8 mouse cellular contexts compared by ENCODE assay signal in the genomic region with DNA sequence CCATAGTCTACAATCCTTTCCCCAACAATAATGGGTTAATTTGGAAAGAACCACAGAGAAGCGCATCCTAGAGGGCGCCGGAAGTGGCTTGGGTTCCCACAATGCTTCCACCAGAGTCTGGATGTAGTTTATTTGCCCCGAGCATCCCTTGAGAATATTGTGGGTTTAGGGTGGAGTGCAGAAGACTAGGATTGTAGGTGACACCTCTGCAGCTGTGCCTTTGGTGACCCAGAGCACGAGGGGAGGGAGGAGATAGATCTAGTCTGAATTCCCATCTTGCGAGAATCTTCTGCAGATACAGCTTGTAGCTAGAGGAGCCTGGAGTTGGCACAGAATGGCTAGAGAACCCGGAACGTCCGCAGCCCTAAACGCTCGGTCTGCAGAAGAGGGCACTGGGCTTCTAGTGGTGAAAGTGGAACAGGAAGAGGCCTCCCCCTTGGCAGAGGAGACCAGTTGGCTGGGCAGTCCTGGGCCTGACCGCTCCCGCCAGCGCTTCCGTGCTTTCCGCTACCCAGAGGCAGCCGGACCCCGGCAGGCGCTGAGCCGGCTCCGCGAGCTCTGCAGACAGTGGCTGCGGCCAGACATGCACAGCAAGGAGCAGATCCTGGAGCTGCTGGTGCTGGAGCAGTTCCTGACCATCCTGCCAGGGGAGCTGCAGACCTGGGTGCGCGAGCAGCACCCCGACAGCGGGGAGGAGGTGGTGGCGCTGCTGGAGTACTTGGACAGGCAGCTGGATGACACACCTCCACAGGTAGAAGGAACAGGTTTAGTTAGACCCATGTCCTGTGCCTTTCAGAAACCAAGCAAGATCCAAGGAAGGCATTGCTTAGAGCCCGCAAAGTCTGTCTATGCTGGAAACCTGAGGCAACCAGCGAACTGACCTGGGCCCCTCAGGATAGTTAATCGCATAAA. TPM values are rescaled to one million over a fixed set of nuclear protein-coding genes. Genes with fewer than 3 reads are reported as not detected.
DNase-seq lines count a peak whose midpoint lies in the region; ATAC-seq lines count a peak whose summit lies in the region.
"Not testable (repeated sequence)": the region's sequence is repeated elsewhere in the genome, so short reads cannot be mapped to it uniquely, and the experiment has no call there.

A gene (plus strand): TSS at position 149 of the 912 bp plus-strand sequence.
A gene (minus strand): TSS at position 683 of the 912 bp plus-strand sequence.

- WGBS in embryonic facial prominence, embryonic 12.5 days, result 3% methylated on average over 31 of the region's 31 CpGs
- 3% methylated on average over 25 of the region's 31 CpGs for WGBS in intestine, embryonic 15.5 days

- peak; percentile 67 to 71 for DNase-seq in adrenal gland, postnatal 36 days
- peak; percentile 54 to 67 for DNase-seq in left cerebral cortex, adult 8-10 months (ENCODE audit: low spot score in 2 of 2)
- peak; percentile 48 for DNase-seq in lung, postnatal 25 days (ENCODE audit: low spot score)
- peak; percentile 59 for DNase-seq in retina, adult 2 months (ENCODE audit: low read depth, low spot score)
- DNase-seq in urinary bladder, postnatal 14 days (ENCODE audit: low spot score), result peak; percentile 65

- peak within 1 kb of the TSS; percentile 60 for H3K9ac ChIP-seq in embryonic facial prominence, embryonic 12.5 days
- H3K9ac ChIP-seq in intestine, embryonic 15.5 days, result peak within 1 kb of the TSS; percentile 66

- not testable (repeated sequence) for H3K36me3 ChIP-seq in embryonic facial prominence, embryonic 12.5 days; intestine, embryonic 15.5 days

- peak; percentile 41; the same call in 1 of the 2 replicates for ATAC-seq in embryonic facial prominence, embryonic 12.5 days (ENCODE audit: insufficient number of reproducible peaks, insufficient read depth, low FRiP score, low TSS enrichment)
- ATAC-seq in granulocyte monocyte progenitor cell, adult 5-6 weeks (replicated peaks; ENCODE audit: poor library complexity, severe bottlenecking), result peak; percentile 94
- ATAC-seq in intestine, embryonic 15.5 days, result peak; percentile 89

- peak within 1 kb of the TSS; percentile 59 for H3K4me2 ChIP-seq in embryonic facial prominence, embryonic 12.5 days (replicated peaks)
- H3K4me2 ChIP-seq in intestine, embryonic 15.5 days (replicated peaks), result peak within 1 kb of the TSS; percentile 74

- H3K4me1 ChIP-seq in embryonic facial prominence, embryonic 12.5 days; intestine, embryonic 15.5 days (replicated peaks): not testable (repeated sequence)

- peak within 1 kb of the TSS; percentile 50; the same call in 1 of the 2 replicates for H3K27ac ChIP-seq in embryonic facial prominence, embryonic 12.5 days
- H3K27ac ChIP-seq in intestine, embryonic 15.5 days, result peak within 1 kb of the TSS; percentile 79

- H3K9me3 ChIP-seq in embryonic facial prominence, embryonic 12.5 days; intestine, embryonic 15.5 days: not testable (repeated sequence)

- not testable (repeated sequence) for H3K27me3 ChIP-seq in embryonic facial prominence, embryonic 12.5 days; intestine, embryonic 15.5 days (replicated peaks)

- H3K4me3 ChIP-seq in embryonic facial prominence, embryonic 12.5 days, result peak within 1 kb of the TSS; percentile 53
- H3K4me3 ChIP-seq in intestine, embryonic 15.5 days (replicated peaks), result peak within 1 kb of the TSS; percentile 57

RNA-seq across cellular contexts. Expression of the first gene that starts in this region (rescaled TPM):
- 1 to 10 TPM; 2.1 to 2.6 TPM for total RNA-seq in adrenal gland, postnatal 36 days (2021)
- polyA plus RNA-seq in embryonic facial prominence, embryonic 12.5 days (2016; fragmentation: Nextera tagmentation; extraction: Ambion mirVana), result 3.6 and 4.4 TPM in 2 replicates
- total RNA-seq in granulocyte monocyte progenitor cell, adult 5-6 weeks (2014; fragmentation: Nextera tagmentation), result 0.81 TPM in 1 of 2 replicates, not detected in the other
- total RNA-seq in granulocyte monocyte progenitor cell, adult 5-6 weeks (2017), result 0.72 and 0.73 TPM in 2 replicates
- polyA plus RNA-seq in intestine, embryonic 15.5 days (2015; fragmentation: Nextera tagmentation; extraction: Ambion mirVana), result 2.6 and 2.8 TPM in 2 replicates
- 1 to 10 TPM; 5.1 to 6.2 (median 5.8) TPM for total RNA-seq in left cerebral cortex, adult 8-10 months (2022)

RNA-seq across cellular contexts. Expression of the second gene that starts in this region (rescaled TPM):
- total RNA-seq in adrenal gland, postnatal 36 days (2021), result not detected
- polyA plus RNA-seq in embryonic facial prominence, embryonic 12.5 days (2016; fragmentation: Nextera tagmentation; extraction: Ambion mirVana), result not detected in 2 replicates
- total RNA-seq in granulocyte monocyte progenitor cell, adult 5-6 weeks (2014; fragmentation: Nextera tagmentation), result not detected in 2 replicates
- total RNA-seq in granulocyte monocyte progenitor cell, adult 5-6 weeks (2017), result not detected in 2 replicates
- polyA plus RNA-seq in intestine, embryonic 15.5 days (2015; fragmentation: Nextera tagmentation; extraction: Ambion mirVana), result not detected in 2 replicates
- total RNA-seq in left cerebral cortex, adult 8-10 months (2022), result not detected

Comparison
In these comparisons a context has a peak if more than half of its experiments do, and no peak if none do; other contexts are left out.
1. Peak in every context shown above with its lines: DNase-seq, ATAC-seq, H3K4me3 ChIP-seq and H3K27ac ChIP-seq.
2. Peak in ATAC-seq in granulocyte monocyte progenitor cell, adult 5-6 weeks; RNA of the genes that start here not detected or under 1 TPM.
3. ATAC-seq: peak in every context shown above with its lines; median percentile 94 in granulocyte monocyte progenitor cell, adult 5-6 weeks; 89 in intestine, embryonic 15.5 days; 41 in embryonic facial prominence, embryonic 12.5 days.